Mouse (Mus musculus) thymus, postnatal 36 days (tissue): ENCODE results near the gene Aldoart2.
A peak's percentile ranks its signal among the peaks of the same experiment; 100 is the strongest.
"Not testable (repeated sequence)": the region's sequence is repeated elsewhere in the genome, so short reads cannot be mapped to it uniquely, and the experiment has no call there.

Experiments used
- DNase-seq, 2 experiments: peaks; one replicate each; pipeline ENCODE4 v3.0.0; 2022; ENCODE audit warnings: mixed read lengths in 2 of 2

Gene Aldoart2

GRCm38 (mm10) chr12:55573794-55574193 lies 8.8 kb downstream of the Aldoart2 start:
- no peak for DNase-seq

DNA sequence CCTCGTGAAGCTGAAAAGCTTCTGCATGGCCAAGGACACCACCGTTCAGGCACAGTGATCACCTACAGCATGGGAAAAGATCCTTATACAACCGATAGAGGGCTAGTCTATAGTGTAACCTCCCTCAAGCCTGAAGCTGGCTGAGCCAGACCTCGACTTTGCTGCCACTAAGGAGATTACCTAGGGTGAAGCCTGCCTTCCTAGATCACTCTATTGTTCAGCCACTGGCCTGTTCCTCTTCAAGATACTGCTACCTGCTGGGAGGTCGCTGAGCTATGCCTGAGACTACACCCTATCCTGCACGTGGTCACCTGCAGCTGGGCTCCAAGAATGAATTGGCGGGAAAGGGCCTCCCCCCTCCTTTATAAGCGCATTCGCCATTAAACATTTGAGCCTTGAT lies 21.9 kb downstream of the Aldoart2 start:
- DNase-seq, result not testable (repeated sequence)

DNA sequence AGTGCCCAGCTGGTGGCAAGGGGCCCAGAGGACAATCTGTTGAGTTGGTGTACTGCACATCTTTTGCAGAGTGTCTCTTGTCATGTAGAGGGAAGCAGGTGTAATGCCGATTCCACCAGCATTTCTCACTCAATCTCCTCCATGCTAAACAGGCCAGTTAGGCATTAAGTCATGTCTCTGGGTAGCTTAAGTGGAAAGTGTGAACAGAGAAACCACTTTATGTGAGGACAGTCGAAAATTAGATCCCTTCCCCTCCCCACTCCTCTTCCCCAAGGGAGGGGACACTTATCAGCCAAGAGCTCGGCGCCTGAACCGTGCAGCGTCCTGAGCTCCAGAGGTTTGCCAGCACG lies 33.5 kb downstream of the Aldoart2 start:
- no peak for DNase-seq

GRCm38 (mm10) chr12:55598887-55599561 lies 34.0 kb downstream of the Aldoart2 start, which contains the start of gene Insm2:
Insm2 (plus strand) TSS chr12:55599427.
- DNase-seq, result peak in 1 of 2 experiments; percentile 12

- peak; percentile 22 to 29 for DNase-seq
These were observed 34.8 kb downstream of the Aldoart2 start for GRCm38 (mm10) chr12:55599639-55600502.

GRCm38 (mm10) chr12:55600503-55600994 lies 35.5 kb downstream of the Aldoart2 start:
- DNase-seq, result peak in 1 of 2 experiments; percentile 4

GRCm38 (mm10) chr12:55604411-55604810 lies 39.4 kb downstream of the Aldoart2 start:
- no peak for DNase-seq

DNA sequence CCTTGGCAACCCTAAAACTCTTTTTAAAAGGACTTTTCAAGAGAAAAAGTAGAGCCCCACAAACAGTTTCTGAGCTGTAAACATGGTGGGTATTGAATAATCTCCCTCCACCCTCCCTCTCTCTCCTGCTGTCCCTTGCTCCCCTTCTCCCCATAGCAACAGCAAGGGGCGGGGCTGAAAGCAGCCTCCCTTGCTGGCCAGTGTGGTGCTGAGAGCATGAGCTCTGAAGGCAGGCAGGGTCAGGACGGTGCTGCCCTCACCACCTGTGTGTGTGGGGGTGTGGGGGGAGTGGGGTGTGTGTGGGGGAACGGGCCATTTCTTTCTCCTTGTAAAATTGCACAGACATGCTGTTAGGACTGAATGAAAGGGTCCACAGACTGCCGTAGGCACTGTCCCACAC lies 42.9 kb downstream of the Aldoart2 start:
- no peak for DNase-seq

DNA sequence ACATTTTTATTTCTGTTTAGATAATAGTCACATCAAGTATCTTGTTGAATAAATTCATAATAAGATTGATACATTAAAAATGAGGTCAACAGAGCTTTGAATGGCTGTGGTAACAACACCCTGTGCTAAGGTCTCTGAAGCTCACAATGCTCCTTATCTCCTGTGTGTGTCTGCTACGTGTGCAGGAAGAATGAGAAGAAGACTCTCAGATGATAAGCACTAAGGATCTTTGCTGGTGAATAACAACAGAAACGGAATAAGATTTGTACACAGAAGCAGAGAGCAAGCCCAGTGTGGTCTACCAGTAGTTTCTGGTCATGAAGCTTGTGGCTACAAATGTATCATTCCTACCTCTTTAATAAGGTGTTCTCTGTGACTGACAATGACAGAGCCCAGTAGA lies 45.8 kb downstream of the Aldoart2 start:
- no peak for DNase-seq
